Mouse (Mus musculus) MN1 (cell line): ENCODE results near the gene Best1.
A peak's percentile ranks its signal among the peaks of the same experiment; 100 is the strongest.
"Not testable (repeated sequence)": the region's sequence is repeated elsewhere in the genome, so short reads cannot be mapped to it uniquely, and the experiment has no call there.

ENCODE experiments used
- DNase-seq: peaks from one replicate; pipeline ENCODE4 v3.0.0-alpha.2; 2016; ENCODE audit warnings: low spot score

Gene Best1

GRCm38 (mm10) chr19:9989884-9990256, 11.6 kb downstream of the Best1 start:
- no peak for DNase-seq

- DNase-seq = no peak
Measured at GRCm38 (mm10) chr19:9989171-9989883, 12.1 kb downstream of the Best1 start.

GRCm38 (mm10) chr19:9987593-9987992, 13.8 kb downstream of the Best1 start:
- DNase-seq = no peak

DNA sequence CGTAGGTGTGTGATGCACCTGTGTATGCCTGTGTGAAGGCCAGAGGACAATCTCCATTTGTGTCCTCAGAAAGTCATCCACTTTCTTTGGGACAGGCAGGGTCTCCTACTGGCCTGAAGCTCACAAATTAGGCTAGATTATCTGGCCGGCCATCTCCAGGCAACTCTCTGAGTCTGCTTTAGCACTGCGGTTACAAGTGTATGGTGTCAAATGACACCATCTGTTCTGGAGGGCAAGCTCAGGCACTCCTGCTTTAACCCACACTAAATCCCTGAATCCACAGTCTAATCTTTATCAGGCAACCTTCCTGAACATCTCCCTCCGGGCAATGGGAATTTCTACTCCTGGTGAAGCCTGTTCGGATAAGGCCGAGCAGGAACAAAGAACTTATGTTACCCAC, 14.2 kb downstream of the Best1 start:
- peak; percentile 67 for DNase-seq

GRCm38 (mm10) chr19:9985900-9986421, 15.5 kb downstream of the Best1 start:
- no peak for DNase-seq

DNA sequence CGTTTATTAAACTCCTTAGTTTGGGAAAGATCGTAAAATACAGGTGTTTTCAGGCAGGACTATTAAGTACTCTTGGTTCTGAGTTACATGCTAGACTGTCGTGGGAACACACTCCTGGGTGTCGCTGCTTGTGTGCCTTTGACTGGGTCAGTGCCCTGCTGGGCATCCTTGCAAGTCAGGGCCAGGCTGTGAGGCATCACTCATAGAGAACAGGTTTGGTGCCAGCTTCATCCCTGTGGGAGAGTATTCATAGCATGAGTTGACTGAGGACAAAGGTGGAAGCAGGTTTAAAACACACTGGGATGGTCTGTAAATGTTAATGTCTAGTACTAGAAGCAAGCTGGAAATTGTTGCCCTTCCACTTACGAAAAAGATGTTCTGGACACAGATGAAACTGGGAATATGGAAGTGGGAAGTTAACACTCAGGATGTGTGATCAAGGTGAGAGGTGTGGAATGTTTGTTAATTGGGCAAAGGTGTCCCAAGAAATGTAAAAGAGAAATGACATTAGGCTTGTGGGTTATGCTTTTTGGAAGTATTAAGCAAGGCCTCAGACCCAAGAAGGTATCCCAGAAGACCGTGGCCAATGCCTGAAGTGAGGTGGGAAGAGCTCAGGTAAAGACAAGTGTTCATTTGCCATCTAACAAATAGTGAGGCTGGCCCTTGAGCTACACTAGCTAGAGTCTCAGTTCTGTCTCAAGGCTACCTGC, 16.1 kb downstream of the Best1 start:
- no peak for DNase-seq

GRCm38 (mm10) chr19:9984111-9985055, 17.1 kb downstream of the Best1 start:
- DNase-seq = no peak

DNA sequence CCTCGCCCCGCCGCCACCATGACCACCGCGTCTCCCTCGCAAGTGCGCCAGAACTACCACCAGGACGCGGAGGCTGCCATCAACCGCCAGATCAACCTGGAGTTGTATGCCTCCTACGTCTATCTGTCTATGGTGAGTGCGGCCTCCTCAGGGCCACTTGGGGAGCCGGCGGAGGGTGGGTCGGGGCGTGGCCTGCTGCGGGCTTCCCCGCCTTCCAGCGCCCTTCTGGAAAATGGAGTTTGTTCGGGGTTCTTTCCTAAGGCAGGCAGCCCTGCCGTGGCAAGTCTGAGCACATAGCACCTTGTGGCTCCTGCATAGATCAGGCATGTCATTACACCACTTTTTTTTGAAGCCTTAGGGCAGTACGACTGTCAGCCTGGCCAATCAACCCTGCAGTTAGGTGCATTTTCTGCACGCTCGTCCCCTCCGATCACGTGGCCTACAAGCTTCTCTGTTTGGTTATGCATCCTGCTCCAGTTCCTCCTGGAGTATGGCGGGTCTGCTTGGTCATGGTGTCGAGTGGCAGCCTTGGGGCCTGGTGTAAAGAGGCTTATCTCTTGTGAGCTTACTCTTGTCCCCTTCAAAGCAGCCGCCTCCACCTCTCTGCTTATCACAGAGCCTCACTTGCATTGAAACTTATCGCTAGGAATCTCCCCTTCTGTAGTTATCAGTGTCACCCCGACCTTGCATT, 18.4 kb downstream of the Best1 start:
- peak; percentile 49 for DNase-seq

DNA sequence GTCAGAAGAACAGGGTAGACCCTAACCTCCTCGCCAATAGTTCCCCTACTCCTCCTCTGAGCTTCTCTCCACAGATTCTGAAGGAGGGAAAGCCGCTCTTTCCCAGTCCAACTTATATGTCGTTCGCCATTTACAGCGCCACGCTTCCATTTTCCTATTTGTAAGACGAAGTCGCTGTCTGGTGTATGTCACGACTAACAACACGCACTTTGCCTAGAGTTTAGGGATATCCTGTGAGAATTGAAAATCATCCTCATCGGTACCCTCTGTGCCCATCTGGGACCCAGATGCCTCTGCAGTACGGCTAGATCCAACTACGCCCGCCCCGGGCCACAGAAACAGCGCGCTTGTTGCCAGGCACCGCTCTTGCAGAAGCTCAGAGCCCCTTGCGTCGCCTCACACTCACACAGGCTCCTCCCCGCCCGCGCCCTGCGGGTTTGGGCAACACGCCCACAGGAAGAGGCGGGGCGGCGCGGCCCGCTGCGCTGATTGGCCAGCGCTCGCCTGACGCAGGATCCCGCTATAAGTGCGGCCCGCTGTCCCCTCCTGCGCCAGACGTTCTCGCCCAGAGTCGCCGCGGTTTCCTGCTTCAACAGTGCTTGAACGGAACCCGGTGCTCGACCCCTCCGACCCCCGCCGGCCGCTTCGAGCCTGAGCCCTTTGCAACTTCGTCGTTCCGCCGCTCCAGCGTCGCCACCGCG, 19.1 kb downstream of the Best1 start:
- peak; percentile 95 for DNase-seq

DNA sequence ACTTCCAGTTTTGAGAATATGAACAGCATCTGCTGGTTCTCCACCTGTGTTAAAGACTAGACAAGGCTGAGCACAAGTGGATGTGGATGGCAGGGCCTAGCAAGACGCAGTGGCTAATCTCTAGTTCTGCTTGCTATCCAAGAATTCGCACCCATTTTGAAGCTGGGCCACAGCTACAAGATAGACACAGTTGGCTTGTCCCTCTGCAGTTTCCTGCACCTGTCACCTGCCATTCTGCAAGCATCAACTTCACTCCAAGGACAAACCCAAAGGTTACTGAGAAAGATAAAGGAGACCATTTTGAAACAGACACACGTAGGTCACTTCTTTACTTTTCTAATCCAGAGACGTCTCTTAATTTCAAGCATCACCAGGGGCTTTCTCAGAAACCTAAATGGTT, 19.8 kb downstream of the Best1 start:
- DNase-seq = no peak

GRCm38 (mm10) chr19:9980258-9980657, 21.2 kb downstream of the Best1 start, which contains the start of gene Fth1:
Fth1 (plus strand) TSS chr19:9980598.
- no peak for DNase-seq

DNA sequence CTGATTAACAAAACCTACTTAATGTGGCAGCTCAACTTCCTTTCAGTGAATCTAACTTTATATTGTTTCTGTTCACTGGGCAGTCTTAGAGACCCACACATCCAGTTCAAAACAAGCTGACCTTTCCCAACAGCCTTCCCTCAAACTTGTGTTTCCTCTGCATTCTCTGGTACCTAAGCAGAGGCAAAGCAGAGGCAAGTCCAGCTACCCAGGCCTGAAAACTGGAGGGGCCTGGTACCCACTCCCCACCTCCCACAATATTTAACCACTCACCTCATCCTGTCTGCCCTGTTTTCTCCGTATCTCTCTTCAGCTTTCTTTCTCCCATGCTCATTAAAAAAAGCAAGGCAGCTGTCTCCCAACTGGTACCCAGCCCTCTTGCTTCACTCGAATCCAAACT, 22.3 kb downstream of the Best1 start:
- no peak for DNase-seq

DNA sequence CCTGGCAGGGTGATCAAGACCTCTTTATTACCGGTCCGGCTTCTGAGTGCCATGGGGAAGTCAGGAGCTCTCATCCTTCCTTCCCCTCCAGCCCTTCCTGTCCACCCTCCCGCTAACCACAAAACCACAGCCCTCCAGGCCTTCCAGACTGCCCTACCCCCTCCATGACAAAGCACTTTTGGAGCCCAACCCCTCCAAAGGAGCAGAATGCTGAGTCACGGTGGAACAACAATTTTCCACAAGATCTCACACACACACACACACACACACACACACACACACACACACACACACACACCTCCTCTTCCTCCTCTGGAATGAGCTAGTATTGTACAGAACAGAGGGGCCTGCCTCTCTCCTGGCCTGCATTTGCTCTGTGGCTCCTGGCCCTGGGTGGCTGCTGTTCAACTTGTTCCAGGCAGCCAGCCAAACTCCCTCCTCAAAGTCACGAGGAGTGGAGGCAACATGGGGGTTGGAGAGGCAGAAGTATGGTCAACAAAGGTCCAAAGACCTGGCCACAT, 22.9 kb downstream of the Best1 start:
- DNase-seq = peak; percentile 64

DNA sequence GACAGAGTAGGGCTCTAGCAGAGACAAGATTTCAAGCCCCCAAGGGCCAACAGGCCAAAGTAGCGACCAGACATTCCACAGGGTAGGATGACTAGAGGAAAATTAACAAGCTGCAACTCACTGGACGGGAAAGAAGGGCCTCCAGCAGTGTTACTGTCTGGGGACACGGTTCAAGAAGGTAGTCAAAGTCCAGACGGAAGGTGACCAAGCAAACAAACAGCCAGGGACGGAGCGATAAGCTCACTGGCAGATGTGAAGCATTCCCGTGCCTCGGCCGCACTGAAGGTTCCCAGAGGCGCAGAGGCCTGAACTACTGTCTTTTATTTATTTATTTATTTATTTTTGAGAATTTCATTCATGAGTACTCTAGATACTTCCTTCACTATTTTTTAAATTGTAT, 24.3 kb downstream of the Best1 start:
- DNase-seq = no peak

DNA sequence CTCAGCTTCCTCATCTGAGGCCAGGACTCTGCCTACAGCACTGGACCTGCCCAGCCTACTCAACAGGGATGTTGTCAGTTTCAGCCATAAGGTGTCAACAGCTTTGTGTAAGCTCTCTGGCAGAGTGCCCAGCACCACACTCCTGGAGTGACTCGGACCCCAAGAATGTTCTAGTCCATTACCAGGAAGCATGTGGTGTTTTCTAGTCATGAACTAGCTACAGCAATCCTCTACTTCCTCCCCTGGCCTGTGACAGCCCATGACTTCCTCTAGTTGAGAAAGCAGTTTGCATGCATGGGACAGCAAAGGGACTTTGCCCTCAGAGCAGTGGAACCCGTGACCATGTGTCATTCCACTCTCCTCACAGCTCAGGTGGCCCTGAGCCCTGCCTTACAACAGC, 26.6 kb downstream of the Best1 start:
- DNase-seq = not testable (repeated sequence)

DNA sequence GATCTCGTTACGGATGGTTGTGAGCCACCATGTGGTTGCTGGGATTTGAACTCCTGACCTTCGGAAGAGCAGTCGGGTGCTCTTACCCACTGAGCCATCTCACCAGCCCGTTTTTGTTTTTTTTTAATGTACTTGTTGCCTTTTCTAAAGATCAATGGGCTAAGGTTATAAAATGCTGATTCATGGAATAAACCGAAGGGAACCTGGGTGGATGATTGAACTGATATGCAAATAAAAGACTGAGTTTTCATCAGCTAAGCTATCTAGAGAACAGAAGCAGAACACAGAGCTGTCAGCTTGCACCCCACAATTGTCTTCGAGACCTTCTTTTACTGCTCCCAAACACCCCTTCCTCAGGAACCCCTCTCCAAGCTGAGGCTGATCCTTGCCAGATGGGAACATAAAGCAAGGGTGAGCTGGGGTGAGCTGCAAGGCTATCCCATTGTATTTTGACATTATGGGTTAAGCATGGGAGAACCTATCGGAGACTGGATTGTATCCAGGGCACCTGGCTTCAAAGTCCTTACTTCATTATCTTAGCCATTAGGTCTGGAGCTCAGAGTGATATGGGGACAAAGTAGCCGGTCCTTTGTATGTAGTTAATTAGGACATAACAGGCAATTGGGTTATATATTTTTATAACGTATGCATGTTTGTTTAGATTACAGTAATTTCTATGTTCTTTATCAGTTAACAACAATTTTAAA, 33.2 kb downstream of the Best1 start:
- no peak for DNase-seq

DNA sequence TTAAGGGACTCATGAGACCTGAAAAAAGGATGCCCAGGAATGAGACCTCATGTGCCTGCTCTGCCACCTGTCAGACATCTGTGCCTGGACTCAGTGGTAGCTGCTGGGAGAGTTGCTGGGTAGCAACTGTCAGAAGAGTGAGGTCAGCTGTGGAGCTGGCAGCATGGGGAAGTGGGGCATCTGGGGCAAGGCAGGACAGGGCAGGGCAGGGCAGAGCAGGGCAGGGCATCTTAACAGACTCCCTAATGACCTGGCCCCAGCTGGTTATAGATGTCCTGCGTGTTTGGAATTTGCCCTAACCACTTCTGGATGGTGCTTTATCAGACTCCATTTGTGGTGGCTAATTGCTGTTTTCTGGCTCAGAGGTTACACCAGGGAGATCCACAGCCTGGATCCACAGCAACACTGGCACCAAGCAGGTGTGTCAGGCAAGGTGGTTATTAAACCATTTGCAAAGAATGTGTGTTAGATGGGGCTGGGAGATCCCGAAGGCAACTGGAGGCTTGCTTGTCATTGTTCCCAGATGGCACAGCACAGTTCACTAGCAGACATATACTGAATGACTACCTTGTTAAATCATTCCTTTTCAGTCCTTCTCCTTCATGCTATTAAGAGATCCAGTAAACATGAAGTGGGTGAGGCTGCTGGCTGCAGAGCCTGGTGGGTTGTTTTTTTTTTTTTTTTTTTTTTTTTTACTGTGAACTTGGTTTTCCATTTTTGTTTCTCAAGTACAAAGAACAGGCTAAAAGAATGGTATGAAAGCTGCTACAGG, 35.2 kb downstream of the Best1 start:
- DNase-seq = peak; percentile 46

- DNase-seq = no peak
Measured at GRCm38 (mm10) chr19:9964205-9964916, 37.1 kb downstream of the Best1 start.

- no peak for DNase-seq
Measured at GRCm38 (mm10) chr19:9960769-9961168, 40.7 kb downstream of the Best1 start.
